Mouse (Mus musculus) limb, embryonic 14.5 days (tissue): Measurements from ENCODE around the gene Tex10. TPM values are rescaled to one million over a fixed set of nuclear protein-coding genes. Genes with fewer than 3 reads are reported as not detected.

Source experiments
- ATAC-seq: fragments of 200-750 bp; cut with Nextera tagmentation; 2 replicates; pipeline ENCODE4 v1.8.0; 2017; ENCODE audit warnings: low read depth, moderate number of reproducible peaks, moderate TSS enrichment; ENCODE audit not compliant: low FRiP score
- DNase-seq: peaks from one replicate; pipeline ENCODE4 v3.0.0-alpha.2; 2015; ENCODE audit warnings: low spot score
- H3K27ac ChIP-seq: fragments of 300-500 bp; sonication (generic); replicated peaks from 2 replicates; pipeline ENCODE4 v1.5.1; 2014; ENCODE audit warnings: low read depth, mild to moderate bottlenecking, low read length, moderate library complexity, mixed read lengths
- H3K27me3 ChIP-seq: fragments of 300-500 bp; sonication (generic); 2 replicates; pipeline ENCODE4 v1.6.1; 2014; ENCODE audit warnings: low read length, mixed read lengths; ENCODE audit not compliant: control insufficient read depth, insufficient read depth
- H3K36me3 ChIP-seq: fragments of 300-500 bp; sonication (generic); 2 replicates; pipeline ENCODE4 v1.6.1; 2014; ENCODE audit warnings: mild to moderate bottlenecking, low read length, moderate library complexity, mixed read lengths; ENCODE audit not compliant: control insufficient read depth, insufficient read depth
- H3K4me1 ChIP-seq: fragments of 300-500 bp; sonication (generic); 2 replicates; pipeline ENCODE4 v1.6.1; 2014; ENCODE audit warnings: antibody characterized with exemption, low read length, mixed read lengths; ENCODE audit not compliant: control insufficient read depth, insufficient read depth
- H3K4me2 ChIP-seq: fragments of 300-500 bp; sonication (generic); replicated peaks from 2 replicates; pipeline ENCODE4 v1.6.1; 2014; ENCODE audit warnings: low read depth, mild to moderate bottlenecking, low read length, moderate library complexity; ENCODE audit not compliant: severe bottlenecking
- H3K4me3 ChIP-seq: fragments of 300-500 bp; sonication (generic); replicated peaks from 2 replicates; pipeline ENCODE4 v1.5.1; 2014; ENCODE audit warnings: low read length
- H3K9ac ChIP-seq: fragments of 300-500 bp; sonication (generic); 2 replicates; pipeline ENCODE4 v1.6.1; 2014; ENCODE audit warnings: mild to moderate bottlenecking, low read depth, low read length, moderate library complexity; ENCODE audit not compliant: severe bottlenecking
- H3K9me3 ChIP-seq: fragments of 300-500 bp; sonication (generic); 2 replicates; pipeline ENCODE4 v1.6.1; 2016; ENCODE audit warnings: low read length; ENCODE audit not compliant: control insufficient read depth
- POLR2A ChIP-seq: fragments of 200-500 bp; IDR thresholded peaks from 2 replicates; pipeline ENCODE4 v1.8.0; 2012; ENCODE audit warnings: inconsistent platforms, mild to moderate bottlenecking, moderate library complexity, borderline replicate concordance; ENCODE audit not compliant: insufficient read depth, insufficient read length; ENCODE audit errors: extremely low read depth
- WGBS: fragments of 180-500 bp; shearing (Covaris S2); extraction: QIAGEN DNeasy Blood & Tissue Kit; methylation state at CpG from one replicate; pipeline ENCODE4 v1.1.7; 2014; 5-methylcytosine and 5-hydroxymethylcytosine counted together
- polyA plus RNA-seq, 2 experiments: library from polyadenylated mRNA; depleted of rRNA in 1 of 2; stranded (reverse) in 1 of 2; unstranded in 1 of 2; fragments of >200 nt; fragmentation: Nextera tagmentation in 1 of 2; extraction: Ambion mirVana in 1 of 2; gene quantifications; 2 replicates each; pipeline versions ENCODE4 v1.2.1 to v1.2.3; 2012 to 2014

Gene Tex10
- polyA plus RNA-seq (2012; rRNA removed) = 39.3 and 40.5 TPM in 2 replicates
- 59.2 and 65.1 TPM in 2 replicates for polyA plus RNA-seq (2014; fragmentation: Nextera tagmentation; extraction: Ambion mirVana)

GRCm38 (mm10) chr4:48472792-48473650 lies at the start of gene Tex10:
TSS of gene Tex10 (minus strand) at chr4:48473459.
- peak; percentile 53; the same call in 1 of the 2 replicates for TF ChIP-seq POLR2A
- Histone ChIP-seq H3K9me3 (no peaks in the 10 kb centered on the region), H3K27me3 (no peaks in the 10 kb centered on the region), H3K4me3 (peak within 1 kb of the TSS; percentile 80), H3K36me3 (peaks cover 8% of the 10 kb centered on the region), H3K27ac (peak within 1 kb of the TSS; percentile 74), H3K4me2 (peak within 1 kb of the TSS; percentile 70), H3K4me1 (peaks cover 9% of the 10 kb centered on the region), H3K9ac (peak within 1 kb of the TSS; percentile 87)
- DNase-seq (peak; percentile 82), ATAC-seq (peak; percentile 98)
- WGBS = 3% methylated on average over 82 of the region's 89 CpGs

- H3K9me3 ChIP-seq = no peaks in the 10 kb centered on the region
- H3K4me3 ChIP-seq = no peak overlapping the region
- H3K27me3 ChIP-seq = no peaks in the 10 kb centered on the region
- WGBS = 18% methylated on average over 2 of the region's 2 CpGs
- H3K27ac ChIP-seq = no peak overlapping the region
- no peaks in the 10 kb centered on the region for H3K36me3 ChIP-seq
- DNase-seq = no peak
- H3K9ac ChIP-seq = no peak overlapping the region
- no peak for TF ChIP-seq POLR2A
- H3K4me2 ChIP-seq = no peak overlapping the region
- ATAC-seq = no peak
- H3K4me1 ChIP-seq = no peaks in the 10 kb centered on the region
These were observed 37.6 kb upstream of the Tex10 start for GRCm38 (mm10) chr4:48510861-48511260.

- ATAC-seq = no peak
- Histone ChIP-seq H3K27me3 (no peaks in the 10 kb centered on the region), H3K4me2 (no peak overlapping the region), H3K4me1 (no peaks in the 10 kb centered on the region), H3K9me3 (no peaks in the 10 kb centered on the region), H3K4me3 (no peak overlapping the region), H3K36me3 (no peaks in the 10 kb centered on the region), H3K9ac (no peak overlapping the region), H3K27ac (no peak overlapping the region)
- WGBS = 68% methylated on average over 2 of the region's 2 CpGs
- no peak for DNase-seq
- TF ChIP-seq POLR2A = no peak
These were observed 19.3 kb upstream of the Tex10 start for GRCm38 (mm10) chr4:48492510-48492909.

GRCm38 (mm10) chr4:48491290-48491743 lies 18.1 kb upstream of the Tex10 start:
- ATAC-seq = no peak
- TF ChIP-seq POLR2A = no peak
- Histone ChIP-seq H3K4me3 (peak overlapping the region; percentile 33), H3K4me2 (peak overlapping the region; percentile 45), H3K4me1 (no peaks in the 10 kb centered on the region), H3K36me3 (no peaks in the 10 kb centered on the region), H3K9ac (peak overlapping the region; percentile 46), H3K27me3 (no peaks in the 10 kb centered on the region), H3K27ac (no peak overlapping the region), H3K9me3 (no peaks in the 10 kb centered on the region)
- 15% methylated on average over 14 of the region's 14 CpGs for WGBS
- peak; percentile 4 for DNase-seq

- ATAC-seq = no peak
- H3K9ac ChIP-seq = no peak overlapping the region
- no peak for DNase-seq
These were observed 15.7 kb upstream of the Tex10 start for GRCm38 (mm10) chr4:48488916-48489315.

More at GRCm38 (mm10) chr4:48488916-48489315, 15.7 kb upstream of the Tex10 start:
- H3K9me3 ChIP-seq = no peaks in the 10 kb centered on the region
- no peaks in the 10 kb centered on the region for H3K27me3 ChIP-seq
- H3K4me2 ChIP-seq = no peak overlapping the region
- no peaks in the 10 kb centered on the region for H3K4me1 ChIP-seq
- no peaks in the 10 kb centered on the region for H3K36me3 ChIP-seq
- WGBS = 77% methylated on average over 2 of the region's 2 CpGs
- TF ChIP-seq POLR2A = no peak
- H3K4me3 ChIP-seq = no peak overlapping the region
- no peak overlapping the region for H3K27ac ChIP-seq
